Mouse (Mus musculus) midbrain, embryonic 12.5 days (tissue): ENCODE measurements around the gene Mtif2. TPM values are rescaled to one million over a fixed set of nuclear protein-coding genes. Genes with fewer than 3 reads are reported as not detected.
"Not testable (repeated sequence)": the region's sequence is repeated elsewhere in the genome, so short reads cannot be mapped to it uniquely, and the experiment has no call there.

ENCODE experiments used
- ATAC-seq: fragments of 200-750 bp; cut with Nextera tagmentation; 2 replicates; pipeline ENCODE4 v1.8.0; 2017; ENCODE audit warnings: low read depth, moderate TSS enrichment, moderate library complexity; ENCODE audit not compliant: low FRiP score
- H3K27ac ChIP-seq: fragments of 300-500 bp; sonication (generic); replicated peaks from 2 replicates; pipeline ENCODE4 v1.5.1; 2016; ENCODE audit warnings: mild to moderate bottlenecking
- H3K27me3 ChIP-seq: fragments of 300-500 bp; sonication (generic); 2 replicates; pipeline ENCODE4 v1.6.1; 2016; ENCODE audit warnings: mild to moderate bottlenecking
- H3K36me3 ChIP-seq: fragments of 300-500 bp; sonication (generic); 2 replicates; pipeline ENCODE4 v1.6.1; 2016
- H3K4me1 ChIP-seq: fragments of 300-500 bp; sonication (generic); 2 replicates; pipeline ENCODE4 v1.6.1; 2016
- H3K4me2 ChIP-seq: fragments of 300-500 bp; sonication (generic); replicated peaks from 2 replicates; pipeline ENCODE4 v1.6.1; 2016; ENCODE audit warnings: mild to moderate bottlenecking, moderate library complexity
- H3K4me3 ChIP-seq: fragments of 300-500 bp; sonication (generic); 2 replicates; pipeline ENCODE4 v1.5.1; 2016; ENCODE audit warnings: mild to moderate bottlenecking
- H3K9ac ChIP-seq: fragments of 300-500 bp; sonication (generic); replicated peaks from 2 replicates; pipeline ENCODE4 v1.6.1; 2016; ENCODE audit warnings: mild to moderate bottlenecking, moderate library complexity
- H3K9me3 ChIP-seq: fragments of 300-500 bp; sonication (generic); 2 replicates; pipeline ENCODE4 v1.6.1; 2016; ENCODE audit warnings: mild to moderate bottlenecking
- WGBS: fragments of 180-500 bp; shearing (Covaris S2); methylation state at CpG from one replicate; pipeline ENCODE4 v1.1.7; 2016; 5-methylcytosine and 5-hydroxymethylcytosine counted together
- polyA plus RNA-seq: library from polyadenylated mRNA; unstranded; fragments of >200 nt; fragmentation: Nextera tagmentation; extraction: Ambion mirVana; gene quantifications from 2 replicates; pipeline ENCODE4 v1.2.1, GENCODE M21; 2016

The Mtif2 gene
- polyA plus RNA-seq, 1 experiment from 2014 or later, result 48.7 TPM

- WGBS, result 84% methylated on average over 3 of the region's 3 CpGs
These were observed 18.2 kb downstream of the Mtif2 start for GRCm38 (mm10) chr11:29544225-29544945.

GRCm38 (mm10) chr11:29545150-29545752 is 19.0 kb downstream of the Mtif2 start:
- not testable (repeated sequence) for H3K9me3 ChIP-seq, H3K4me2 ChIP-seq, H3K4me3 ChIP-seq, H3K27me3 ChIP-seq, ATAC-seq, H3K9ac ChIP-seq, H3K27ac ChIP-seq
- peaks cover 12% of the 10 kb centered on the region for H3K4me1 ChIP-seq
- 89% methylated on average over 4 of the region's 4 CpGs for WGBS
- H3K36me3 ChIP-seq, result peaks cover 50% of the 10 kb centered on the region

More at GRCm38 (mm10) chr11:29544225-29544945, 18.2 kb downstream of the Mtif2 start:
- no peak overlapping the region for H3K4me2 ChIP-seq
- no peak overlapping the region for H3K9ac ChIP-seq
- peaks cover 12% of the 10 kb centered on the region for H3K4me1 ChIP-seq
- no peaks in the 10 kb centered on the region for H3K27me3 ChIP-seq
- H3K36me3 ChIP-seq, result peaks cover 53% of the 10 kb centered on the region
- ATAC-seq, result no peak
- no peak overlapping the region for H3K27ac ChIP-seq
- no peaks in the 10 kb centered on the region for H3K9me3 ChIP-seq
- no peak overlapping the region for H3K4me3 ChIP-seq

- Histone ChIP-seq H3K36me3 (peaks cover 42% of the 10 kb centered on the region), H3K4me2 (peak overlapping the region; percentile 66)
These were observed 20.1 kb downstream of the Mtif2 start for GRCm38 (mm10) chr11:29546297-29546696.

GRCm38 (mm10) chr11:29546762-29547161 is 20.6 kb downstream of the Mtif2 start:
- H3K4me3 ChIP-seq, result peak overlapping the region; percentile 77
- WGBS, result 26% methylated on average over 2 of the region's 2 CpGs
- ATAC-seq, result no peak
- H3K9ac ChIP-seq, result peak overlapping the region; percentile 86
- no peaks in the 10 kb centered on the region for H3K9me3 ChIP-seq
- peaks cover 38% of the 10 kb centered on the region for H3K36me3 ChIP-seq
- H3K4me1 ChIP-seq, result peaks cover 12% of the 10 kb centered on the region
- H3K27ac ChIP-seq, result no peak overlapping the region
- H3K27me3 ChIP-seq, result no peaks in the 10 kb centered on the region
- peak overlapping the region; percentile 66 for H3K4me2 ChIP-seq

More at GRCm38 (mm10) chr11:29546297-29546696, 20.1 kb downstream of the Mtif2 start:
- WGBS, result 92% methylated on average over 2 of the region's 2 CpGs
- not testable (repeated sequence) for H3K27ac ChIP-seq, H3K27me3 ChIP-seq, H3K9me3 ChIP-seq, ATAC-seq
- Histone ChIP-seq H3K4me3 (peak overlapping the region; percentile 77; the same call in 1 of the 2 replicates), H3K4me1 (peaks cover 12% of the 10 kb centered on the region), H3K9ac (0 out of 2 replicates have a peak overlapping the region, but pooled peaks have one; percentile 86)

- Histone ChIP-seq H3K4me1 (peaks cover 12% of the 10 kb centered on the region), H3K4me2 (peak overlapping the region; percentile 66), H3K4me3 (peak overlapping the region; percentile 77), H3K36me3 (peaks cover 35% of the 10 kb centered on the region), H3K27ac (peak overlapping the region; percentile 75), H3K27me3 (no peaks in the 10 kb centered on the region), H3K9me3 (no peaks in the 10 kb centered on the region), H3K9ac (peak overlapping the region; percentile 86)
- under 1% methylated on average over 27 of the region's 27 CpGs for WGBS
- peak; percentile 34 for ATAC-seq
These were observed 21.1 kb downstream of the Mtif2 start for GRCm38 (mm10) chr11:29547249-29547751.

GRCm38 (mm10) chr11:29547752-29548503 is 21.7 kb downstream of the Mtif2 start, which contains the start of the genes Clhc1 and Rps27a:
Gene Clhc1 (plus strand): TSS chr11:29547950.
Gene Rps27a (minus strand): TSS chr11:29548109.
- WGBS, result under 1% methylated on average over 46 of the region's 46 CpGs
- Histone ChIP-seq H3K4me1 (peaks cover 12% of the 10 kb centered on the region), H3K4me3 (peak within 1 kb of the TSS; percentile 77), H3K4me2 (peak within 1 kb of the TSS; percentile 66), H3K27ac (peak within 1 kb of the TSS; percentile 75), H3K27me3 (no peaks in the 10 kb centered on the region), H3K9me3 (no peaks in the 10 kb centered on the region), H3K9ac (peak within 1 kb of the TSS; percentile 86), H3K36me3 (peaks cover 34% of the 10 kb centered on the region)
- peak; percentile 98 for ATAC-seq

GRCm38 (mm10) chr11:29548504-29549424 is 22.6 kb downstream of the Mtif2 start:
- Histone ChIP-seq H3K4me1 (peaks cover 12% of the 10 kb centered on the region), H3K27me3 (no peaks in the 10 kb centered on the region), H3K27ac (peak overlapping the region; percentile 75), H3K9ac (peak overlapping the region; percentile 86), H3K9me3 (no peaks in the 10 kb centered on the region), H3K36me3 (peaks cover 30% of the 10 kb centered on the region), H3K4me3 (peak overlapping the region; percentile 77), H3K4me2 (peak overlapping the region; percentile 66)
- WGBS, result 28% methylated on average over 23 of the region's 23 CpGs
- peak; percentile 8; the same call in 1 of the 2 replicates for ATAC-seq

- no peak for ATAC-seq
- H3K9me3 ChIP-seq, result no peaks in the 10 kb centered on the region
- no peak overlapping the region for H3K27ac ChIP-seq
- no peaks in the 10 kb centered on the region for H3K27me3 ChIP-seq
- WGBS, result 89% methylated on average over 1 of the region's 1 CpGs
- no peak overlapping the region for H3K4me3 ChIP-seq
- no peak overlapping the region for H3K4me2 ChIP-seq
- peaks cover 12% of the 10 kb centered on the region for H3K4me1 ChIP-seq
- H3K9ac ChIP-seq, result no peak overlapping the region
- peaks cover 24% of the 10 kb centered on the region for H3K36me3 ChIP-seq
These were observed 23.2 kb downstream of the Mtif2 start for GRCm38 (mm10) chr11:29549425-29549778.

GRCm38 (mm10) chr11:29560452-29560851 is 34.2 kb downstream of the Mtif2 start:
- Histone ChIP-seq H3K27me3 (no peaks in the 10 kb centered on the region), H3K4me2 (no peak overlapping the region), H3K4me3 (no peak overlapping the region), H3K9me3 (no peaks in the 10 kb centered on the region), H3K9ac (no peak overlapping the region), H3K27ac (no peak overlapping the region), H3K4me1 (no peaks in the 10 kb centered on the region), H3K36me3 (no peaks in the 10 kb centered on the region)
- 87% methylated on average over 9 of the region's 9 CpGs for WGBS
- ATAC-seq, result no peak

GRCm38 (mm10) chr11:29560990-29561389 is 34.8 kb downstream of the Mtif2 start:
- H3K9me3 ChIP-seq, result no peaks in the 10 kb centered on the region
- H3K4me1 ChIP-seq, result no peaks in the 10 kb centered on the region
- 89% methylated on average over 3 of the region's 3 CpGs for WGBS
- no peaks in the 10 kb centered on the region for H3K27me3 ChIP-seq
- H3K4me2 ChIP-seq, result no peak overlapping the region
- H3K27ac ChIP-seq, result no peak overlapping the region
- H3K4me3 ChIP-seq, result no peak overlapping the region
- no peaks in the 10 kb centered on the region for H3K36me3 ChIP-seq
- no peak for ATAC-seq
- no peak overlapping the region for H3K9ac ChIP-seq

- Histone ChIP-seq H3K4me1 (no peaks in the 10 kb centered on the region), H3K27me3 (no peaks in the 10 kb centered on the region), H3K4me2 (no peak overlapping the region), H3K9ac (no peak overlapping the region), H3K9me3 (no peaks in the 10 kb centered on the region), H3K4me3 (no peak overlapping the region), H3K27ac (no peak overlapping the region), H3K36me3 (no peaks in the 10 kb centered on the region)
- ATAC-seq, result no peak
- WGBS, result 86% methylated on average over 2 of the region's 2 CpGs
These were observed 37.2 kb downstream of the Mtif2 start for GRCm38 (mm10) chr11:29563406-29563805.
